Mouse (Mus musculus) lung, embryonic 14.5 days (tissue): Measurements from ENCODE around the gene Enthd1. TPM values are rescaled to one million over a fixed set of nuclear protein-coding genes. Genes with fewer than 3 reads are reported as not detected.

Source experiments
- ATAC-seq: fragments of 200-750 bp; cut with Nextera tagmentation; 2 replicates; pipeline ENCODE4 v1.8.0; 2017; ENCODE audit warnings: mild to moderate bottlenecking, moderate TSS enrichment, moderate library complexity; ENCODE audit not compliant: insufficient read depth
- DNase-seq: peaks from one replicate; pipeline ENCODE4 v3.0.0-alpha.2; 2015
- H3K27ac ChIP-seq: fragments of 300-500 bp; sonication (generic); 2 replicates; pipeline ENCODE4 v1.5.1; 2014; ENCODE audit warnings: low read depth, mild to moderate bottlenecking, moderate library complexity
- H3K27me3 ChIP-seq: fragments of 300-500 bp; sonication (generic); 2 replicates; pipeline ENCODE4 v1.6.1; 2014; ENCODE audit warnings: low read length, control low read depth; ENCODE audit not compliant: insufficient read depth
- H3K36me3 ChIP-seq: fragments of 300-500 bp; sonication (generic); 2 replicates; pipeline ENCODE4 v1.6.1; 2014; ENCODE audit warnings: control low read depth; ENCODE audit not compliant: insufficient read depth
- H3K4me1 ChIP-seq: fragments of 300-500 bp; sonication (generic); 2 replicates; pipeline ENCODE4 v1.6.1; 2014; ENCODE audit warnings: antibody characterized with exemption, control low read depth; ENCODE audit not compliant: insufficient read depth
- H3K4me2 ChIP-seq: fragments of 300-500 bp; sonication (generic); 2 replicates; pipeline ENCODE4 v1.6.1; 2014; ENCODE audit warnings: mild to moderate bottlenecking
- H3K4me3 ChIP-seq: fragments of 300-500 bp; sonication (generic); 2 replicates; pipeline ENCODE4 v1.5.1; 2014; ENCODE audit warnings: low read depth, low read length
- H3K9ac ChIP-seq: fragments of 300-500 bp; sonication (generic); 2 replicates; pipeline ENCODE4 v1.6.1; 2014
- H3K9me3 ChIP-seq: fragments of 300-500 bp; sonication (generic); 2 replicates; pipeline ENCODE4 v1.6.1; 2016; ENCODE audit warnings: low read depth, low read length, control low read depth
- CTCF ChIP-seq: IDR thresholded peaks from 2 replicates; pipeline ENCODE4 v1.5.1; 2016; ENCODE audit warnings: antibody characterized with exemption, low read depth
- WGBS: fragments of 180-500 bp; shearing (Covaris S2); extraction: QIAGEN DNeasy Blood & Tissue Kit; methylation state at CpG from one replicate; pipeline ENCODE4 v1.1.7; 2014; 5-methylcytosine and 5-hydroxymethylcytosine counted together
- polyA plus RNA-seq: library from polyadenylated mRNA; unstranded; fragments of >200 nt; fragmentation: Nextera tagmentation; extraction: Ambion mirVana; gene quantifications from 2 replicates; pipeline ENCODE4 v1.2.1, GENCODE M21; 2014

Gene Enthd1
- polyA plus RNA-seq, 1 experiment from 2014 or later, result not detected

- Histone ChIP-seq H3K9ac (no peak overlapping the region), H3K27ac (no peak overlapping the region), H3K36me3 (no peaks in the 10 kb centered on the region), H3K27me3 (no peaks in the 10 kb centered on the region), H3K9me3 (no peaks in the 10 kb centered on the region), H3K4me3 (no peak overlapping the region), H3K4me1 (no peaks in the 10 kb centered on the region), H3K4me2 (no peak overlapping the region)
- no peak for TF ChIP-seq CTCF
- WGBS, result 83% methylated on average over 2 of the region's 2 CpGs
- ATAC-seq (no peak), DNase-seq (no peak)
Observed at GRCm38 (mm10) chr15:80536051-80536450, 28.9 kb downstream of the Enthd1 start.

DNA sequence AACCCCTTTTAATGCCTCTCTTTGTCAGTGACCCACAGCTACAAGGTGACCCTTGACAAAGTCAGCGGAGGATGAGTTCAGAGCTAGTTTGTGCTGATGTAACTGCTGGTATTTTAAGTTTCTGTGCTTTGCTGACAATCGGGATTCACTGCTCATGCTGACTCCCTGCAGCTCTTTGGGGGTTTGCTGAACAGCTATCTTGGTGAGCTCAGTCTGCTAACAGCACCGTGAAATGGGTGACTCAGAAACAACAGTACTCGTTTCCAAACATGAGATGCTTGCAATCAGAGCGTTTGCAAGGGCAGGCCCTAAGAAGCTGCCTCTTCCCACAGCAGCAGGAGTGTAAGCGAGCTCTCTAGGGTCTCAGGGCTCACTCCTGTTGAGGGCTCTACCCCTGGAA lies 31.7 kb downstream of the Enthd1 start:
- no peaks in the 10 kb centered on the region for H3K36me3 ChIP-seq
- WGBS, result 53% methylated on average over 6 of the region's 6 CpGs
- DNase-seq, result no peak
- no peak overlapping the region for H3K4me3 ChIP-seq
- no peak for ATAC-seq
- H3K9me3 ChIP-seq, result no peaks in the 10 kb centered on the region
- no peak for TF ChIP-seq CTCF
- no peak overlapping the region for H3K4me2 ChIP-seq
- no peaks in the 10 kb centered on the region for H3K27me3 ChIP-seq
- H3K9ac ChIP-seq, result no peak overlapping the region
- H3K27ac ChIP-seq, result no peak overlapping the region
- no peaks in the 10 kb centered on the region for H3K4me1 ChIP-seq

DNA sequence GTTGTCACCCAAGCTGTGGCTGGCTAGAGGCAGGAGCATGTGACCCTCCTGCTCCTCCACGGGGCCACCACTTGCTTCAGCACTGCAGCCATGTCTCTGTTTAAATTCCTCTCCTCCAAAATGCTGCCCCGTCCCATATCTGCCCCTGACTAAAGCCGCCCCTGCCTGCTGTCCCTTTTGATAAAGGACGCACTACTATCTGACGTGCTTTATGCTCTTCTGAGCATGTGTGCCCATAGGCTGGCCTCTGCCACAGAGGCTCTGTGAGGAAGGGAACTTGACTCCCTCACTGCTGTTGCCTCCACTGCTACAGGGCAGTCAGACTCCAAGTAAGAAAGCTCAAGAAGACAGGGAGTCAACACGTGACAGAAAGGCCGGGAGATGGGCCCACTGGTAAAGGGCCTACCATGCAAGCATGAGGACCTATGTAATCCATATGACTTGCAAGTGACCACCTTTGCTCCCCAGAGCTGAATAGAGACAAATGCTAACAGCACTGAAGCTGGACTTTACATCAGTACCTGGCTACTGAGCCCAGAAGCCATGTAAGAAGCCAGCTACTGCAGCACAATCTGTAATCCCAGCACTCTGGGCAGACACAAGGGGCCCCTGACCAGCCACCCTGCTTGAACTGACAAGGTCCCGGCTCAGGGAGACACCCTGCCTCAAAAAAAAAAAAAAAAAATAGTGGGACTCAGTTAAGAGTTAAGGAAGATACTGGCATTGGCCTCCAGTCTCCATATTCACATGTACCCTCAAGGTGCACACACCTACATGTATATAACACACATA lies 32.5 kb downstream of the Enthd1 start:
- Histone ChIP-seq H3K9me3 (no peaks in the 10 kb centered on the region), H3K27ac (no peak overlapping the region), H3K9ac (no peak overlapping the region), H3K4me2 (no peak overlapping the region), H3K27me3 (no peaks in the 10 kb centered on the region), H3K36me3 (no peaks in the 10 kb centered on the region), H3K4me1 (no peaks in the 10 kb centered on the region), H3K4me3 (no peak overlapping the region)
- TF ChIP-seq CTCF, result no peak
- 72% methylated on average over 8 of the region's 8 CpGs for WGBS
- DNase-seq, result no peak
- ATAC-seq, result no peak; the same call in 1 of the 2 replicates

DNA sequence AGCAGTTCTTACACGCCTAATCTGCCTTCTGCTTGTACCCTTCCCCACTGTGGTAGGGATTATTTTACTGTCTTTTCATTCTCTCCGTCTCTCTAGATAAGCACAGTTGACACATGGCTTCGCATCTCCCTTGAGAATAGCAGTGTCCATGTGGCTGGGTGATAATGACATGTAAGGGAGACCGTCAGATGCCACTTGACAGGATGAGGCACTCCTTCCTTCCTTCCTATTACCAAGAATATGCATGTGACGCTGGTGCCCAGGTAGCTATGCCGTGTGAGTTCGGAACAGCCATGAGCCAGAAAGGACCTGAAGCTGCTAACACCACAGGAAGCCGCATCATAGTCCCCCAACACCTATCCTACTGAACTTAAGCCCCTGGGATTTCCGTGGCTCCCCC lies 33.9 kb downstream of the Enthd1 start:
- Histone ChIP-seq H3K9me3 (no peaks in the 10 kb centered on the region), H3K4me1 (no peaks in the 10 kb centered on the region), H3K4me2 (no peak overlapping the region), H3K9ac (no peak overlapping the region), H3K36me3 (no peaks in the 10 kb centered on the region), H3K4me3 (no peak overlapping the region), H3K27ac (no peak overlapping the region), H3K27me3 (no peaks in the 10 kb centered on the region)
- DNase-seq, result no peak
- TF ChIP-seq CTCF, result no peak
- WGBS, result 71% methylated on average over 9 of the region's 9 CpGs
- no peak for ATAC-seq

DNA sequence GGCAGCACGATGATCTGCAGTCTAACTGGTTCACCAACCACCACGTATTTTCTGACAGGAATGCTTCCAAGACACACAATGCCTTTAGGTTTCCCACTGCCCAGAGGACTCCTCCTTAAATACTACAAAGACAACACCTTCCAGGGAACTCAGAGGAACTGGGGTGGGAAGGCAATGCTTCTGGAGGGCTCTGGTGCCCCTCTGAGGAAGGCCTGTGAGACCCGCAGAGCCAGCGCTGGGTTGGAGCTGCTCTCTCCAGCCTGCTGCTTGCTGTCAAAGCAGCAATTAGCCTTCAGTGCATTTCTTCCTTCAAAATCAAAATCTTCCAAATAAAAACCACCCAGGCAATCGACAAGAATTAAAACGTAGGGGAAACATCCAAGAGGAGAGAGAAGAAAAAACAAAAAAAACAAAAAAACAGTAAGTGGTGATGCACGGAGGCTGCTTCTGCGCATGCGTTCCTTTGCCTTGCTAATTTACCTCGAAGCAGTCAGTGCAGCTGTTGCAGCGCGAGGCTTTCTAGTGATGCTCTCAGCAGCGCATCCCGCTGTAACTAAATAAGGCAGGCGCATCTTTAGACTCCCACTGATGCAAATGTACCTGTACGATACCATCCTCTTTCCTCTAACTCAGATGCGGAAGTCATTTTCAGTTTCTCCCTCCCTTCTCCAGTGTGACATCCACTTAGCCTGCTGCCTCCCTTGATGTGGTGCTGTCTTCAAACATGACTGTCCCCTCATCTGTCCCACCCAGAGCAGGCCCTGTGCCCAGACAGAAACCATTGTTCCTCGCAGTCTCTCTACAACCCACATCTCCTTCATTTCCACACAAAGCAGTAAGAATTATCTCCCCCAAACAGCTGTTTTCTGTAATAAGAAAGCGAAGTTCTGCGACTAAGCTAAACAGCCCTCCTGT lies 34.7 kb downstream of the Enthd1 start:
- 45% methylated on average over 20 of the region's 20 CpGs for WGBS
- DNase-seq (no peak), ATAC-seq (no peak)

GRCm38 (mm10) chr15:80521661-80522388 lies 43.1 kb downstream of the Enthd1 start:
- Histone ChIP-seq H3K27ac (no peak overlapping the region), H3K9me3 (no peaks in the 10 kb centered on the region), H3K36me3 (no peaks in the 10 kb centered on the region), H3K4me2 (no peak overlapping the region), H3K9ac (no peak overlapping the region), H3K4me3 (no peak overlapping the region), H3K4me1 (peaks cover 5% of the 10 kb centered on the region; the same call in 1 of the 2 replicates), H3K27me3 (no peaks in the 10 kb centered on the region)
- whole genome bisulfite sequencing, result 32% methylated on average over 10 of the region's 10 CpGs
- ATAC-seq (no peak), DNase-seq (no peak)
- no peak for TF ChIP-seq CTCF

More for the DNA sequence above, 34.7 kb downstream of the Enthd1 start:
- Histone ChIP-seq H3K27ac (no peak overlapping the region), H3K9me3 (no peaks in the 10 kb centered on the region), H3K4me2 (no peak overlapping the region), H3K9ac (no peak overlapping the region), H3K27me3 (no peaks in the 10 kb centered on the region), H3K4me1 (no peaks in the 10 kb centered on the region), H3K36me3 (no peaks in the 10 kb centered on the region), H3K4me3 (no peak overlapping the region)
- TF ChIP-seq CTCF, result no peak
